Mouse (Mus musculus): Measurements from ENCODE around the gene Pcp4l1. TPM values are rescaled to one million over a fixed set of nuclear protein-coding genes. Genes with fewer than 3 reads are reported as not detected.

The Pcp4l1 gene
- polyA plus RNA-seq (2015; fragmentation: Illumina TruSeq; extraction: RNeasy Lipid Tissue Mini Kit (QIAGEN cat#74804); ENCODE audit: insufficient read depth, low replicate concordance), result 7.7 TPM

GRCm38 (mm10) chr1:171195887-171196397 lies at the start of gene Pcp4l1:
Gene Pcp4l1, minus strand, starts transcription at chr1:171196268.

GRCm38 (mm10) chr1:171234126-171234525 lies 38.1 kb upstream of the Pcp4l1 start, which contains the start of gene Fcer1g:
Gene Fcer1g, minus strand, starts transcription at chr1:171234365.

GRCm38 (mm10) chr1:171224857-171225256 lies 28.8 kb upstream of the Pcp4l1 start, which contains the start of gene Apoa2:
Gene Apoa2, plus strand, starts transcription at chr1:171225054.

GRCm38 (mm10) chr1:171222238-171223155 lies 26.4 kb upstream of the Pcp4l1 start, which contains the start of gene Tomm40l:
Gene Tomm40l, minus strand, starts transcription at chr1:171222514.

DNA sequence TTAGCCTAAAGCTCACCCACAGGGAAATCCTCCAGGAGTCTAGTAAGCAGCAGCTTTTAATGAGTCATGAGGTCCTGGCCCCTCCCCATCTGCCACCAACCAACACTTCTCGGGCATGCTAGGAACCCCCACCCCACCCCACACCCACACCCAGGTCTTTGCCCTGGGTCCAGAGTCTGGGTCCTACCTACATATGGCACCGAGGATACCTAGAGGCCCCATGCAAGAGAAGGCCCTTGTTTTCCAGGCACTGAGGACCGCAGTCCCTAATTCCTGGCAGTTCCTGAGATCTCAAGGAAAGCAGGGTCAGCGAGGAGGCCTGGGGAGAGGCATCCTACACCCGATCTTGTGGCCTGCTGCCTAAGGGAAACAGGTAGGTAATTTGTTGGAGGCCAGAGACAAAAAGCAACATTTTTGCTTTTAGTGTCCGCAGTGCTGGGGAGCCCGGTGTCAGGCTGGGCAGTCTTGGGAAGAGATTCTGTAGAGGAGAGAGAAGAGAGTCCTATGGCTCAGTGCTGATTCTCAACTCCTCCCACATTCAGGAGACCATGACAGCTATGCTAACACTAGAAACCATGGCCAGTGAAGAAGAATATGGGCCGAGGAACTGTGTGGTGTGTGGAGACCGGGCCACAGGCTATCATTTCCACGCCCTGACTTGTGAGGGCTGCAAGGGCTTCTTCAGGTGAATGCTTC lies 17.9 kb upstream of the Pcp4l1 start, which contains the start of gene Nr1i3:
Gene Nr1i3, plus strand, starts transcription at position 170 of the 696 bp plus-strand sequence.

GRCm38 (mm10) chr1:171149974-171150760 lies 45.9 kb downstream of the Pcp4l1 start, which contains the start of the genes Sdhc and Mpz:
Gene Sdhc, minus strand, starts transcription at chr1:171150603.
Gene Mpz, plus strand, starts transcription at chr1:171150711.

Other genes with a start within 250 kb of the Pcp4l1 start
- gene Fcgr2b, start 219.7 kb downstream of the Pcp4l1 start, polyA plus RNA-seq (2015; fragmentation: Illumina TruSeq; extraction: RNeasy Lipid Tissue Mini Kit (QIAGEN cat#74804); ENCODE audit: insufficient read depth, low replicate concordance), result 241 TPM
- 32.6 TPM for gene Fcgr4, start 177.3 kb downstream of the Pcp4l1 start, polyA plus RNA-seq (2015; fragmentation: Illumina TruSeq; extraction: RNeasy Lipid Tissue Mini Kit (QIAGEN cat#74804); ENCODE audit: insufficient read depth, low replicate concordance)
- gene Fcgr3, start 131.3 kb downstream of the Pcp4l1 start, polyA plus RNA-seq (2015; fragmentation: Illumina TruSeq; extraction: RNeasy Lipid Tissue Mini Kit (QIAGEN cat#74804); ENCODE audit: insufficient read depth, low replicate concordance), result 94.5 TPM
- 4.5 TPM for gene Cfap126, start 82.3 kb downstream of the Pcp4l1 start, polyA plus RNA-seq (2015; fragmentation: Illumina TruSeq; extraction: RNeasy Lipid Tissue Mini Kit (QIAGEN cat#74804); ENCODE audit: insufficient read depth, low replicate concordance)
- 88.5 TPM for gene Sdhc, start 45.7 kb downstream of the Pcp4l1 start, polyA plus RNA-seq (2015; fragmentation: Illumina TruSeq; extraction: RNeasy Lipid Tissue Mini Kit (QIAGEN cat#74804); ENCODE audit: insufficient read depth, low replicate concordance)
- 0.87 TPM for gene Mpz, start 45.6 kb downstream of the Pcp4l1 start, polyA plus RNA-seq (2015; fragmentation: Illumina TruSeq; extraction: RNeasy Lipid Tissue Mini Kit (QIAGEN cat#74804); ENCODE audit: insufficient read depth, low replicate concordance)
- gene Nr1i3, start 17.7 kb upstream of the Pcp4l1 start, polyA plus RNA-seq (2015; fragmentation: Illumina TruSeq; extraction: RNeasy Lipid Tissue Mini Kit (QIAGEN cat#74804); ENCODE audit: insufficient read depth, low replicate concordance), result not detected
- gene Tomm40l, start 26.2 kb upstream of the Pcp4l1 start, polyA plus RNA-seq (2015; fragmentation: Illumina TruSeq; extraction: RNeasy Lipid Tissue Mini Kit (QIAGEN cat#74804); ENCODE audit: insufficient read depth, low replicate concordance), result 22.7 TPM
- 1.5 TPM for gene Apoa2, start 28.8 kb upstream of the Pcp4l1 start, polyA plus RNA-seq (2015; fragmentation: Illumina TruSeq; extraction: RNeasy Lipid Tissue Mini Kit (QIAGEN cat#74804); ENCODE audit: insufficient read depth, low replicate concordance)
- gene Fcer1g, start 38.1 kb upstream of the Pcp4l1 start, polyA plus RNA-seq (2015; fragmentation: Illumina TruSeq; extraction: RNeasy Lipid Tissue Mini Kit (QIAGEN cat#74804); ENCODE audit: insufficient read depth, low replicate concordance), result 360 TPM
- gene Adamts4, start 54.2 kb upstream of the Pcp4l1 start, polyA plus RNA-seq (2015; fragmentation: Illumina TruSeq; extraction: RNeasy Lipid Tissue Mini Kit (QIAGEN cat#74804); ENCODE audit: insufficient read depth, low replicate concordance), result 0.59 TPM
- gene Ndufs2, start 55.1 kb upstream of the Pcp4l1 start, polyA plus RNA-seq (2015; fragmentation: Illumina TruSeq; extraction: RNeasy Lipid Tissue Mini Kit (QIAGEN cat#74804); ENCODE audit: insufficient read depth, low replicate concordance), result 127 TPM
- 34.0 TPM for gene B4galt3, start 74.1 kb upstream of the Pcp4l1 start, polyA plus RNA-seq (2015; fragmentation: Illumina TruSeq; extraction: RNeasy Lipid Tissue Mini Kit (QIAGEN cat#74804); ENCODE audit: insufficient read depth, low replicate concordance)
- gene Ppox, start 84.9 kb upstream of the Pcp4l1 start, polyA plus RNA-seq (2015; fragmentation: Illumina TruSeq; extraction: RNeasy Lipid Tissue Mini Kit (QIAGEN cat#74804); ENCODE audit: insufficient read depth, low replicate concordance), result 47.6 TPM
- gene Usp21, start 91.7 kb upstream of the Pcp4l1 start, polyA plus RNA-seq (2015; fragmentation: Illumina TruSeq; extraction: RNeasy Lipid Tissue Mini Kit (QIAGEN cat#74804); ENCODE audit: insufficient read depth, low replicate concordance), result 52.7 TPM
- 87.4 TPM for gene Ufc1, start 98.8 kb upstream of the Pcp4l1 start, polyA plus RNA-seq (2015; fragmentation: Illumina TruSeq; extraction: RNeasy Lipid Tissue Mini Kit (QIAGEN cat#74804); ENCODE audit: insufficient read depth, low replicate concordance)
- 31.1 TPM for gene Dedd, start 132.9 kb upstream of the Pcp4l1 start, polyA plus RNA-seq (2015; fragmentation: Illumina TruSeq; extraction: RNeasy Lipid Tissue Mini Kit (QIAGEN cat#74804); ENCODE audit: insufficient read depth, low replicate concordance)
- 43.5 TPM for gene Nit1, start 149.4 kb upstream of the Pcp4l1 start, polyA plus RNA-seq (2015; fragmentation: Illumina TruSeq; extraction: RNeasy Lipid Tissue Mini Kit (QIAGEN cat#74804); ENCODE audit: insufficient read depth, low replicate concordance)
- 72.7 TPM for gene Pfdn2, start 149.4 kb upstream of the Pcp4l1 start, polyA plus RNA-seq (2015; fragmentation: Illumina TruSeq; extraction: RNeasy Lipid Tissue Mini Kit (QIAGEN cat#74804); ENCODE audit: insufficient read depth, low replicate concordance)
- not detected for gene Klhdc9, start 164.5 kb upstream of the Pcp4l1 start, polyA plus RNA-seq (2015; fragmentation: Illumina TruSeq; extraction: RNeasy Lipid Tissue Mini Kit (QIAGEN cat#74804); ENCODE audit: insufficient read depth, low replicate concordance)
- gene Nectin4, start 173.8 kb upstream of the Pcp4l1 start, polyA plus RNA-seq (2015; fragmentation: Illumina TruSeq; extraction: RNeasy Lipid Tissue Mini Kit (QIAGEN cat#74804); ENCODE audit: insufficient read depth, low replicate concordance), result 1.7 TPM
- 257 TPM for gene Arhgap30, start 192.7 kb upstream of the Pcp4l1 start, polyA plus RNA-seq (2015; fragmentation: Illumina TruSeq; extraction: RNeasy Lipid Tissue Mini Kit (QIAGEN cat#74804); ENCODE audit: insufficient read depth, low replicate concordance)
- 64.6 TPM for gene Usf1, start 215.0 kb upstream of the Pcp4l1 start, polyA plus RNA-seq (2015; fragmentation: Illumina TruSeq; extraction: RNeasy Lipid Tissue Mini Kit (QIAGEN cat#74804); ENCODE audit: insufficient read depth, low replicate concordance)
- gene Tstd1, start 222.6 kb upstream of the Pcp4l1 start, polyA plus RNA-seq (2015; fragmentation: Illumina TruSeq; extraction: RNeasy Lipid Tissue Mini Kit (QIAGEN cat#74804); ENCODE audit: insufficient read depth, low replicate concordance), result 12.3 TPM
- 14.6 TPM for gene F11r, start 241.3 kb upstream of the Pcp4l1 start, polyA plus RNA-seq (2015; fragmentation: Illumina TruSeq; extraction: RNeasy Lipid Tissue Mini Kit (QIAGEN cat#74804); ENCODE audit: insufficient read depth, low replicate concordance)

Data from spleen, adult 10 weeks (tissue).